Mouse (Mus musculus) thymus, adult 2 months (tissue): Measurements from ENCODE around the gene Sema3a.

ENCODE experiments used
- CTCF ChIP-seq: fragments of 200-500 bp; IDR thresholded peaks from 2 replicates; pipeline ENCODE4 v1.5.1; 2012; ENCODE audit warnings: mild to moderate bottlenecking, control low read depth, low read length, moderate library complexity, borderline replicate concordance; ENCODE audit not compliant: control insufficient read depth, poor library complexity, insufficient read depth; ENCODE audit errors: extremely low read depth
- POLR2A ChIP-seq: fragments of 200-500 bp; IDR thresholded peaks from 2 replicates; pipeline ENCODE4 v1.6.1; 2012; ENCODE audit warnings: mild to moderate bottlenecking, low read length, control low read depth, moderate library complexity; ENCODE audit not compliant: control insufficient read depth, poor library complexity, insufficient read depth; ENCODE audit errors: extremely low read depth

DNA sequence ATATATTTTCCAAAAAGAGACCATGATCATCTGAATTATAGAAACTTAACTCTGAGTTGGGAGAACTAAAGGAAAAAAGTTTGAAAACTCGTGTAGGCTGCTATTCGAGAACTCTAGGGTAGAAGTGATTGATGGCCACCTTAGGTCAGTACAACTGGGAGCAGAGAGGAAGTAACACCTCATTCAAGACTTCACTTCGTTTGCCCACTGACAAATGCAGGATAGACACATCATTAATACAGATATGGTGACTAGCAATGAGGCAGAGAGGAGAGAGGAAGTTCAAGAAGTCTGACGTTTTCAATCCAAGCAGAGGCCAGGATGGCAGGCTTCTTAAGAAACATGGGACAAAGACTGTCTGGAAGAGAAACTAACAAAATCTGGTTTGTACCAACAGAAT is 233.6 kb downstream of the Sema3a start:
- TF ChIP-seq CTCF (no peak), POLR2A (no peak)
